In the genomic region with DNA sequence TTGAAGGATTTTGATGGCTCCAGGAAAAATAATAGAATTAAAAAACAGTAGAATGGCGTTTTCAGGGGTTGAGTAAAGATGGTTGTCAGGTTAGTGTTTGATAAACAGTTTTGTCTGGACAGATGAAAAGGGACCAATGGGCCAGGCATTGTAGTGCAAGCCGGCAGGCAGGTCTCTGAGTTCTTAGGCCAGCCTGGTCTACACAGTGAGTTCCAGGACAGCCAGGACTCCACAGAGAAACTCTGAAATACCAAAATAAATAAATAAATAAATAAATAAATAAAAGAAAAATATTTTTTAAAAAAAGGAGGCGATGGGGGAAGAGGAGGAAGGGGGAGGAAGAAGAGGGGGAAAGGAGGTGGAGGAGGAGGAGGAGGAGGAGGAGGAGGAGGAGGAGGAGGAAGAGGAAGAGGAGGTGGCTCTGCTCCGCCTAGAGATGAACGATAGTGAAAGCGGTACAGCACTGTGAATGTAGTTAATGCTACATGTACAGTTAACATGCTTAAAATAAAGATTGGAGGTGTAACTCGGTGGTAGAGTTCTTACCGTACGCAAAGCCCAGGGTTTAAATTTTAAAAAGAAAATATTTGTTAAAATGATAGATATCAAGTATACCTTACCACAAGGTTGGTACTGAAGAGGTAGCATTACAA, we compare ENCODE assay signal across 1 mouse cellular context.
TF ChIP-seq lines count a peak whose summit lies in the region.

No protein-coding gene starts in this region.

TF ChIP-seq in MEL, 35 proteins besides CTCF, POLR2A, EP300 and RAD21:
- TF ChIP-seq ELF1 (IDR thresholded peaks at IDR 0.05; ENCODE audit: low read depth, low read length) (0 out of 2 replicates have a peak, but pooled peaks have one; percentile 22), MAZ (IDR thresholded peaks at IDR 0.05; ENCODE audit: low read depth, low read length) (no peak; the same call in 1 of the 2 replicates), POLR2AphosphoS2 (IDR thresholded peaks at IDR 0.05; ENCODE audit: low read length) (no peak), POLR2AphosphoS5 (IDR thresholded peaks at IDR 0.05; ENCODE audit: borderline replicate concordance, low read depth, low read length) (no peak), USF1 (IDR thresholded peaks at IDR 0.05; ENCODE audit: low read depth, low read length) (no peak), UBTF (IDR thresholded peaks at IDR 0.05; ENCODE audit: borderline replicate concordance, insufficient read depth, low read depth, low read length) (no peak), HCFC1 (IDR thresholded peaks at IDR 0.05; ENCODE audit: low read depth, low read length) (peak; percentile 40; the same call in 1 of the 2 replicates), NRF1 (IDR thresholded peaks at IDR 0.05; ENCODE audit: insufficient read depth, low read depth, low read length, poor library complexity, severe bottlenecking) (no peak), MXI1 (IDR thresholded peaks at IDR 0.05; ENCODE audit: low read depth, low read length) (0 out of 2 replicates have a peak, but pooled peaks have one; percentile 13), TAL1 (IDR thresholded peaks at IDR 0.05; ENCODE audit: low read length) (no peak), TCF12 (IDR thresholded peaks at IDR 0.05; ENCODE audit: low read depth, low read length) (no peak), NELFE (IDR thresholded peaks at IDR 0.05; ENCODE audit: low read depth, low read length) (no peak), CHD1 (IDR thresholded peaks at IDR 0.05; ENCODE audit: low read depth, low read length) (no peak), MAFK (IDR thresholded peaks at IDR 0.05; ENCODE audit: borderline replicate concordance, low read depth, low read length) (no peak), ZMIZ1 (IDR thresholded peaks at IDR 0.05; ENCODE audit: low read depth, low read length) (no peak), BHLHE40 (IDR thresholded peaks at IDR 0.05; ENCODE audit: borderline replicate concordance, low read depth, low read length) (no peak), SIN3A (IDR thresholded peaks at IDR 0.05; ENCODE audit: low read length) (peak; percentile 50)
